Mouse (Mus musculus) naive thymus-derived CD4-positive, alpha-beta T cell, adult 2 months (primary cell): ENCODE measurements around the gene AB124611.
"Not testable (repeated sequence)": the region's sequence is repeated elsewhere in the genome, so short reads cannot be mapped to it uniquely, and the experiment has no call there.

Experiments
- DNase-seq: peaks from one replicate; pipeline ENCODE4 v3.0.0-alpha.2; 2011; ENCODE audit warnings: low read depth

Gene AB124611

GRCm38 (mm10) chr9:21525142-21525936 lies 637 bp upstream of the AB124611 start:
- DNase-seq, result peak; percentile 43

- DNase-seq, result no peak
Measured at GRCm38 (mm10) chr9:21526634-21526944, 613 bp downstream of the AB124611 start.

- DNase-seq, result no peak
Measured at GRCm38 (mm10) chr9:21527100-21527801, 1.3 kb downstream of the AB124611 start.

GRCm38 (mm10) chr9:21527917-21528324 lies 1.9 kb downstream of the AB124611 start:
- DNase-seq, result no peak

- no peak for DNase-seq
Measured at GRCm38 (mm10) chr9:21536501-21536900, 10.5 kb downstream of the AB124611 start.

GRCm38 (mm10) chr9:21537009-21537408 lies 11.0 kb downstream of the AB124611 start:
- DNase-seq, result no peak

GRCm38 (mm10) chr9:21539981-21540753 lies 14.2 kb downstream of the AB124611 start:
- no peak for DNase-seq

- DNase-seq, result not testable (repeated sequence)
Measured at GRCm38 (mm10) chr9:21542001-21542400, 16.0 kb downstream of the AB124611 start.

GRCm38 (mm10) chr9:21545351-21545915 lies 19.5 kb downstream of the AB124611 start:
- no peak for DNase-seq

- DNase-seq, result peak; percentile 99
Measured at GRCm38 (mm10) chr9:21545916-21546788, 20.2 kb downstream of the AB124611 start.

GRCm38 (mm10) chr9:21546789-21547074 lies 20.8 kb downstream of the AB124611 start, which contains the start of gene Carm1:
Gene Carm1, plus strand, starts transcription at chr9:21546894.
- no peak for DNase-seq

- DNase-seq, result peak; percentile 80
Measured at GRCm38 (mm10) chr9:21547075-21547941, 21.3 kb downstream of the AB124611 start.

GRCm38 (mm10) chr9:21551049-21551448 lies 25.1 kb downstream of the AB124611 start:
- no peak for DNase-seq

GRCm38 (mm10) chr9:21553607-21554273 lies 27.8 kb downstream of the AB124611 start:
- no peak for DNase-seq

GRCm38 (mm10) chr9:21555198-21555742 lies 29.3 kb downstream of the AB124611 start:
- no peak for DNase-seq

GRCm38 (mm10) chr9:21556996-21557395 lies 31.0 kb downstream of the AB124611 start:
- no peak for DNase-seq

- no peak for DNase-seq
Measured at GRCm38 (mm10) chr9:21557556-21557955, 31.6 kb downstream of the AB124611 start.

GRCm38 (mm10) chr9:21558366-21558765 lies 32.4 kb downstream of the AB124611 start:
- DNase-seq, result no peak

- no peak for DNase-seq
Measured at GRCm38 (mm10) chr9:21559151-21559550, 33.2 kb downstream of the AB124611 start.

- no peak for DNase-seq
Measured at GRCm38 (mm10) chr9:21564420-21564819, 38.4 kb downstream of the AB124611 start.
